Mouse (Mus musculus): ENCODE measurements around the gene Btbd3.

- TF ChIP-seq CTCF (IDR thresholded peaks at IDR 0.05; ENCODE audit: low read depth, low read length) (no peak), POLR2A (IDR thresholded peaks at IDR 0.05; ENCODE audit: insufficient read depth, low read length) (no peak), EP300 (IDR thresholded peaks at IDR 0.05; ENCODE audit: insufficient read depth, low read depth, low read length) (no peak)
These were observed 64.0 kb downstream of the Btbd3 start for GRCm38 (mm10) chr2:138320408-138320807.
